Mouse (Mus musculus): Measurements from ENCODE around the gene Hist1h4n.
"Not testable (repeated sequence)": the region's sequence is repeated elsewhere in the genome, so short reads cannot be mapped to it uniquely, and the experiment has no call there.

GRCm38 (mm10) chr13:21786899-21787629, 44.9 kb downstream of the Hist1h4n start, which contains the start of the genes Hist1h2an and Hist1h2bp:
- TF ChIP-seq POLR2A (IDR thresholded peaks at IDR 0.05; ENCODE audit: control insufficient read depth, low read depth, low read length) = peak; percentile 63; the same call in 1 of the 2 replicates
- not testable (repeated sequence) for TF ChIP-seq CTCF (IDR thresholded peaks at IDR 0.05; ENCODE audit: control insufficient read depth, insufficient read depth, insufficient replicate concordance, low read depth, low read length)
